Mouse (Mus musculus) ES-CJ7 (cell line): ENCODE measurements around the gene Gm20509.

Source experiments
- DNase-seq: peaks from one replicate; pipeline ENCODE4 v3.0.0; 2011; ENCODE audit warnings: low read depth, low spot score

The Gm20509 gene

GRCm38 (mm10) chr9:73102181-73102580 lies at the start of gene Gm20509:
Gene Gm20509 (plus strand): TSS chr9:73102470.
- peak; percentile 66 for DNase-seq

GRCm38 (mm10) chr9:73055441-73055911 lies 46.8 kb upstream of the Gm20509 start:
- no peak for DNase-seq

GRCm38 (mm10) chr9:73059224-73059623 lies 43.0 kb upstream of the Gm20509 start:
- DNase-seq, result no peak

- peak; percentile 49 for DNase-seq
These were observed 38.5 kb upstream of the Gm20509 start for GRCm38 (mm10) chr9:73063621-73064290.

- peak; percentile 47 for DNase-seq
These were observed 35.2 kb upstream of the Gm20509 start for GRCm38 (mm10) chr9:73067086-73067485.

GRCm38 (mm10) chr9:73068230-73068679 lies 34.0 kb upstream of the Gm20509 start:
- no peak for DNase-seq

GRCm38 (mm10) chr9:73068688-73069087 lies 33.6 kb upstream of the Gm20509 start:
- no peak for DNase-seq

- peak; percentile 89 for DNase-seq
These were observed 31.2 kb upstream of the Gm20509 start for GRCm38 (mm10) chr9:73070971-73071659.

- no peak for DNase-seq
These were observed 29.8 kb upstream of the Gm20509 start for GRCm38 (mm10) chr9:73072426-73072825.

- no peak for DNase-seq
These were observed 29.1 kb upstream of the Gm20509 start for GRCm38 (mm10) chr9:73073169-73073568.

GRCm38 (mm10) chr9:73079349-73079748 lies 22.9 kb upstream of the Gm20509 start:
- DNase-seq, result peak; percentile 61

GRCm38 (mm10) chr9:73079801-73080325 lies 22.4 kb upstream of the Gm20509 start:
- peak; percentile 96 for DNase-seq

- DNase-seq, result no peak
These were observed 19.8 kb upstream of the Gm20509 start for GRCm38 (mm10) chr9:73082291-73083000.

- no peak for DNase-seq
These were observed 18.3 kb upstream of the Gm20509 start for GRCm38 (mm10) chr9:73083956-73084355.

- DNase-seq, result no peak
These were observed 16.4 kb upstream of the Gm20509 start for GRCm38 (mm10) chr9:73085845-73086244.

- DNase-seq, result no peak
These were observed 15.1 kb upstream of the Gm20509 start for GRCm38 (mm10) chr9:73087121-73087520.

- DNase-seq, result no peak
These were observed 14.7 kb upstream of the Gm20509 start for GRCm38 (mm10) chr9:73087581-73087980.

GRCm38 (mm10) chr9:73089222-73089920 lies 12.9 kb upstream of the Gm20509 start:
- DNase-seq, result no peak

- no peak for DNase-seq
These were observed 12.1 kb upstream of the Gm20509 start for GRCm38 (mm10) chr9:73090121-73090520.

- peak; percentile 76 for DNase-seq
These were observed 10.5 kb upstream of the Gm20509 start for GRCm38 (mm10) chr9:73091747-73092146.

GRCm38 (mm10) chr9:73094580-73094979 lies 7.7 kb upstream of the Gm20509 start:
- DNase-seq, result peak; percentile 97
